Mouse (Mus musculus) c-Kit-negative CD71-positive TER-119-positive erythroid progenitor cells, embryonic 14.5 days (primary cell): ENCODE measurements around the gene Cd300lf.

ENCODE experiments used
- DNase-seq: peaks from one replicate; pipeline ENCODE4 v3.0.0-alpha.2; 2013; ENCODE audit warnings: low read depth, low spot score

Cd300lf gene

DNA sequence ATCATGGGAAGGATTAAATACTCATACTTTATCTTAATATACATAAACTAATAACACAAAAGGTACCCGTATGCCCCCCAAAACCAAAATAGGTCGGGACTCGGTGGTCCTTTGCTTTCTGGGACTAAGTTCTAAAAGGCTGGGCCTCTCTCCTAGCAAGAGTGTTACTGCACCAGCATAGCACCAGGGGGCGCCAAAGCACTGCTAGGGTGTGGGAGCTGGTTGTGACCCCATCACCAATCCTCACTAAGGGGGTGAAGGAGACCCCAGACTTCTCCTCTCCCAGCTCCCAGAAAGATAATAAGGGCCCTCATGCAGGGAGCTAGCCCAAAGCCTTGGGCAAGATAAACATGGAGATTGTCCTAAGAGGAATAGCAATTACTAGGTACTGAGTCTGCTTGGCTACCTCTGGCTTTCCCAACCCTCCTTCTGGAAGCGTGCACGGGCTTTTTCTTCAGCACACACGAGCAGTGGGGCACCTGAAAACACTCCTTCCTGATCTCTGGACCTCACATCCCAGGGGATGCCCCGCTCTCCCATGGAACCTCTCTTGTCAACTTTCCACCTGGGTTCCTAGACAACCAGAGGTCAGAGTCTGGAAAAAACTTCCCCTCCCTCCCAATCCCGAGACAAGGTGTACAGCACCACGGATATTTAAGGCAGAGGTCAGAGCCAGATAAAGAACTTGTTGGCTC, 27.2 kb upstream of the Cd300lf start:
- peak; percentile 57 for DNase-seq

DNA sequence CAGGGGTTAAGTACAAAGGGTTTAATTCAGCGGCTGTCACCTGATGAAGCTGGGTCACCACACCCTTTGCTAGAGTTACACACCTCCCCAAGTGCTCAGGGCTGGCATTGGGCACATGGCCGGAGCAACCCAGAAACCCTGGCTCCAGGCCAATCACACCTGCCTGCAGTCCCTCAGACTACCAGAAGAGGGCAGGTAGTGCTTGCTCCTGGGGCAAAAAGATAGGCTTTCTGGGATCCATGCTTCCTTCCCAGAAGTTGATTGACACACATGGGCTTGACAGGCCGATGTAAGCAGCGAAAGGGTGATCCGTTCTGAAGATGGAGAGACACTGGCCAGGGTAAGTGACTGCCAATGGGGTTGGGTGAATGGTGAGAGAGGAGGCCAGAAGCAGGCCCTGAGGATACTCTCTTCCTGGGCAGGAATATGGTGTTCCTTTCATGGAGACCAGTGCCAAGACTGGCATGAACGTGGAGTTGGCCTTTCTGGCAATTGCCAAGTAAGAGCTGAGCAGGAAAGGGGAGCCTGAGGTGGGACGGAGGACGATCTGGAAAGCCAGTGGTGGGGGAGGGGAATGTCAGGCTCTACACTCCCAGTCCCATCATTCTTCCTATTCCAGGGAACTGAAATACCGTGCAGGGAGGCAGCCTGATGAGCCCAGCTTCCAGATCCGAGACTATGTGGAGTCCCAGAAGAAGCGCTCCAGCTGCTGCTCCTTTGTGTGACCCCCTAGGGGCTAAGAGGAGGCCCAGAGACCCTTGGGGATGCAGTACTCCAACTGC, 26.4 kb upstream of the Cd300lf start:
- DNase-seq = peak; percentile 45

DNA sequence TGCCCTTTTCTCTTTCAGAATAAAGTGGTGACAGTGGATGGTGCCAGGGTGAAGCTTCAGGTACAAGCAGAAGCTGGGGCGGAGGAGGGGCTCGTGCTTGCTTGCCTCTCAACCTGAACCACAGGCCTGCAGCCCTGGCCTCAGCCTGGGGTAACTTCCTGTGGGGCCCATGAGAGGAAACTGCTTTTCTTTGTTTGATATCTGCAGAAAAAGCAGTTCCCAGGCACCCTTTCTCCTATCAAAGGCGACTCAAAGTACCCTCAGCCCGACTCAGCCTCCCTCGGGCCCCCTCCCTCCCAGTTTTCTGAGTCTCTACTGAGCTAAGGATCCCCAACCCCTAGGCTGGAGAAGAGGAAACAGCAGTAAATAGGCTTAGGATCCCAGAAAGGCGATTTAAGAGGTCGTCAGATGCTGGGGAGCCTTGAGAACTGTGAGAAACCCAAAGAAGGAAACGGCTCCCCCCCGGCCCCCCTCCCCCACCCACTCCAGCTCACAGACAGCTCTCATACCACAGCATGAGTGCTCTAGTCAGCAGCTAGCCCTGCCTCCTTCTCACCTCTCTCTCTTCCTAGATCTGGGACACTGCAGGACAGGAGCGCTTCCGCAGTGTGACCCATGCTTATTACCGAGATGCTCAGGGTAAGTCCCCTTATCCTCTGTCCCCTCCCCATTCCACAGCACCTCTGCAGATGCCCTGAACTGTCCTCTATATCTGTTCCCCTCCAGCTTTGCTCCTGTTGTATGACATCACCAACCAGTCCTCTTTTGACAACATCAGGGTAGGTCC, 24.3 kb upstream of the Cd300lf start:
- DNase-seq = no peak

DNA sequence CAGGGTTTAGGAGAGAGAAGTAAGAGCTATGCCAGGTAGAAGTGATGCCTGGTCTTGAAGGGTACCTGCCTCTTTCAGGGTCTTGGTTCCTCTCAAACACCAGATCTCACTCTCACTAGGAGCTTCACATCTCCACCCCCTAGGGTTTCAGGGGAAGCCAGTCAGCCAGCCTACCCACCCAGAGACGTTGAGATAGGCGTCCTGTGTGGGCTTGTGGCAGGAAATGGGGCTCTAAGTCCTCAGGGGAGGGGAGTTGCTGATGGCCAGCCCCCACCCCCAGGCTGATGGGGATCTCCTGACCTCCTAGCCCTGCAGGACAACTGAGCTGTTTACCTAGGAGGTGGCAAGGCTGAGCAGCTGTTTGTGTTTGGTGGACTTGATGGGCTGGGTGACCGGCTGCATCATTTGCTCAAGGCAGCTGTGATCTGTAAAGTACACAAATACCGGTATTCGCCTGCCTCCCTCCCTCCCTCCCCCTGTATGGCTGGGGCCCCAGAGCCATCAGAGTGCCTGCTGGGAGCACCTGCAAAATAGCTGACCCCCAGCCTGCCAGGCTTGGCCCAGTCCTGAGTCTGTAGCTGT, 21.4 kb upstream of the Cd300lf start:
- no peak for DNase-seq

DNA sequence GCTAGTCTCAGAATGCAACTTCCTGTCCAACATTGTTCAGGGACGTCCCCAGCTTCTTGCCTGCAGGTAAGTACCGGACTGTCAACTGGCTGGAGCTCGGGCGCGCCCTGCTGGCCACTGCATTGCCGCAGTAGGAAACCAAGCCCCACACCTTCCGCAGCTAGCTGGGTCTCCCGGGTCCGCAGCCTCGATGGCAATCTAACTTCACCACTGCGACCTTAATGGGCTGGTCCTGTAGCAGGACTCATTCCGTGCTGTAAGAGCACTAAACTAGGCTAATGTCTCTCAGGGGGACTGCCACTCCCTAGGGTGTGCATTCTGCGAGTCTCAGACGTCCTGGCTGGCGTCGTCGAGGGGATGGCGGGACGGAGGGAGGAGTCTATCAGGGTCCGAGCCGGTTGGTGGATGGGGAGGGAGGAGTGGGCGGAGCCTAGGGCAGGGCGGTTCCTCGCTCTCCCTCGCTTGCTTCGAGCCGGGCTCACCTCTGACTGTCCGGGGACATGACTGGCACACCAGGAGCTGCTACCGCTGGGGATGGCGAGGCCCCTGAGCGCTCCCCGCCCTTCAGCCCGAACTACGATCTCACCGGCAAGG, 20.0 kb upstream of the Cd300lf start:
- DNase-seq = peak; percentile 36

DNA sequence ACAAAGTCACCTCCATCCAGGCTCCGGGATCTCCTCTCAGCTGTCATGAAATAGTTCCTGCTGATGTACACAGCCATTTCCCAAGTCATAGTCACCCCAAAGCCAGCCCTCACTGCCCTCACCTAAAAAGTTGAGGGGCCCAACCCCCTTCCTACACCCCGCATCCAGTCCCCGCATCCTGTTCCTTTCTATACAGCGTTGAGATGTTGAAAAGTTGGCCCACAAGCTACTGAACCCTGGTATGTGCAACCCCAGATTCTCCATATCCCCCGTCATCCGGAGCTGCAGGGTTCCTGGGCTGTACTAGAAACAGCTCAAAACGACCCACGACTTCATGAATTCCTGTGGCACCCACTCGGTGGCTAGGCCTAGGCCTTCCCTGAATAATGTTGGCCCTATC, 19.3 kb upstream of the Cd300lf start:
- DNase-seq = no peak

DNA sequence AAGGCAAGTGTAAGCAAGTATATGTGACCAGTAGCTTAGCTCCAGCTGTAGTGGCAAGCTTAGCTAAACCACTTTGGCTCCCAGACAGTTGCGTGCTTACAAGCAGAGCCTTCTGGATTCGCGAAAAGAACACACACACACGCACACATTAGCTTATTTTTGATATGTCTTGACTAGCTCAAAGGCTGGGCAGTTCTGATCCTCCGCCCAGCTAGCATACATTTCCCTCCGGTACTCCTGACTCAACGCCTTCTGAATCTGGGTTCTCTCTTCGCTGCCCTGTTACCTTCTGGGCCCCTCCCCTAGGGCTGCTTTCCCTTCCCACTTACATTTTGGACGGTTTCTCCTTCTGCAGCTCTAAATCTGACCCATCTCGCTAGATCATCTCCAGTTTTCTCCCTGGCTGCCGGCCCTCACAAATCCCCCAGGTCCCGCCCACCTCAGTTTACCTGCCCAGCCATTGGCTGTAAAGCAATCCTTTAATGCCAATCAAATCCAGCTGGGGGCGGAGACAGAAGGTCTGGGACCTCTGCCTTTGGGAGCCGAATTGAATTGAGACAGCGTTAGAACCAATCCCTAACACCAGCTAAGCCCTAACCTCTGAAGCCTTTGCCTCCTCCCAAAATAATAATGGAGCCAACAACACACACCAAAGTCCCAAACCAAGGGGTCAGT, 18.1 kb upstream of the Cd300lf start:
- DNase-seq = no peak

DNA sequence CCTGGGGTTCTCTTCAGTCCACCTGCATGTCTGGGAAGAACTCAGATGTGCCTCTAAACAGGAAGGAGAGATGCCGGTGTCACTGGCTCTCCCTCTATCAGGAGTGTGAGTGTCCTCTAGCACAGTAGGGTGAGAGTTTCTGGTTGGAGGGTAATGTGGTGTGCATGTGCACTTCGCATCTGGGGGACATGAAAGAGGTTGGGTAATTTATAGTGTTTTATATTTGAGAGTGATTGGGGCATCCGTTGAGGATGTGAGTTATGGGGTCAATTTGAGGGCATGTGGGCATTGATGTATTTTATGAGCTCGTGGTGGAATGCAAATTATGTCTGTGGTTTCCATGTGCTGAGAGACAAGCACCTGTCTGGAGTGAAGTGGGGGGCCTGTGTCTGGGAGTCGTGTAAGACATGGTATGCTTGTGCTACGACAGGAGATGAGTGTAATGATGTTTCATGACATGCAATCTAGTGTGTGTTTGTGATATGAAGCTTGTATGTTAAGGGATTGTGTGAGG, 17.0 kb upstream of the Cd300lf start:
- no peak for DNase-seq

DNA sequence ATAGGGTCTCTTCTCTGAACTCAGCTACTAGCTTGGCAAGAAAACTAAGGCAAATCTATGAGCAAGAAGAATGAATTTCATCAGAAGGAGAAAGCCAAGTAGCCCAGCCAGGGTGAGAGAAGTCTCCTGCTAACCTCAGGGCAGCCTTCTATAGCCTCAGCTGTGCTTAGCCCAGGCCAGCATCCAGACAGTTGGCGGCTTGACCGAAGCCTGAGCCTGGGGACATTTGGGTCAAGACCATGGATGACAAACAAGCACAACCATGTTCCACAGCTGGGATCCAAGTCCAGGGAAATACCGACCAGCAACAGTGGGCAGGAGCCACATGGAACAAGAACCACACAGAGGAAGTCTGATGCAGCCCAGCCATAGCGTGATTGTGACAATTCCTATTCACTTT, 14.0 kb upstream of the Cd300lf start:
- DNase-seq = no peak

DNA sequence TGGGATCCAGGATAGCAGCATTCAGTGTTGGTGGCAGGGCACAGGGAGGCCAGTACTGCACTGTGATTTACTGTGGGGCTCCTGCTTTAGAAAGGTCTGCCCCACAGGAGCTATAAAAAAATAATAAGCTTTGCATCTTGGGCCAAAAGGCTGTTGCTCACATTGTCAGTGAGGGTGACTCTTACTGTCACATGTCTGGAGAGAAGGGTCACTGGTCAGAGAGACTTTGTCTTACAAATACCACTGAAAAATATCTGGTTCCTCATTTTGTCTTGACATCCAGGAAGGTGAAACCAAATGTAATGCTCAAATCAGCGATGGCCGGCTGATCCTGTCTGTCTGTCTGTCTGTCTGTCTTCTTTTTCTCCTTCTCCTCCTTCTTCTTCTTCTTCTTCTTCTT, 8.2 kb upstream of the Cd300lf start:
- DNase-seq = no peak

DNA sequence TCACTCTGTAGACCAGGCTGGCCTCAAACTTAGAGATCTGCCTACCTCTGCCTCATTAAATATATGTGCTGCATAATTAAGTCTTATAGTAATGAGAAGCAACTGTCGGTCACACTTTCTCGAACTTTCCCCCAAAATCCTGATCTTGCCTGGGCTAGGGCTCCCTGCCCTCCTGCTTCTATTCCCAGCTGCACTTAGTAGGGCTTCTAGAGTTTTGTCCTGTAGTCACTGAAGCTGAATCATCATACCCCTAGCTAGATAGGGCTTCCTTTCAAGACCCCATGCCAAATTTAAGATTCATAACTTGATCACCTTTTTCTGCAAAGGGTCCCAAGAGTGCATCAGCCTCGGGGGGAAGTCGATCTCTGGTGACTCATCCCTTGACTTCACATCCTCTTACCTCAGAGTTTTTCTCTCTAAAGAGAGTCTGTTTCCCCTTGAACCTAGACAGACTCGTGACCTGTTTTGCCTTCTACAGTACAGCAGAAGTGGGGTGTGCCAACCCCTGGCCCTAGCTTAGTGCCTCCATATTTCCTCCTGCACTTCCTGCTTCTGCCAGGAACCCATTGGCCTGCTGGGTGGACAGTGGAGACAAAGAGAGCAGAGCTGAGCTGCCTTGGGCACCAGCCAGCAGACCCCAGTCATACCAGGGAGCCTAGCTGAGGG, 4.9 kb upstream of the Cd300lf start:
- DNase-seq = no peak

DNA sequence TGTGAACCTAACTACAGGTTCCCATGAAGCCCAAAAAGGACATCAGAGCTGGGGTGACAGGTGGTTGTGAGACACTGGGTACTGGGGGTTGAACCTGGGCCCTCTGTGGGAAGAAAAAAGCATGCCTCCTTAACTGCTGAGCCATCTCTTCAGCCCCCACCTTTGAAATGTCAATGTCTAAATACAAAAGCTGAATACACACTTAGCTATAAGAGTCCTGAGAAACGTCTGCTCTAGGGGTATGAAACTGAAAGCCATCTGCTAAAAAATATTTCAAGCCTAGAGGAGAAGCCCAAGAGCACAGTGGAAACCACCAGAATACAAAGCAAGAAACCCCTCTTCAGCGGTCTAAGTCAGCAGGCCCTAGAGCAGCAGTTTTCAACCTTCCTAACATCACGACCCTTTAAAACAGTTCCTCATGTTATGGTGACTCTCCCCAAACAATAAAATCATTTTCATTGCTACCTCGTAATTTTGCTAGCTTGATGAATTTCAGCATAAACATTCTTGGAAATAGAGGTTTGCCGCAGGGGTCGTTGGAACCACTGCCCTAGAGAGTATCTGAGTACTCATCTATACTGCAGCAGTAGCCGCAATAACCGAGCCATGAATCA, 1.9 kb downstream of the Cd300lf start:
- DNase-seq = no peak

DNA sequence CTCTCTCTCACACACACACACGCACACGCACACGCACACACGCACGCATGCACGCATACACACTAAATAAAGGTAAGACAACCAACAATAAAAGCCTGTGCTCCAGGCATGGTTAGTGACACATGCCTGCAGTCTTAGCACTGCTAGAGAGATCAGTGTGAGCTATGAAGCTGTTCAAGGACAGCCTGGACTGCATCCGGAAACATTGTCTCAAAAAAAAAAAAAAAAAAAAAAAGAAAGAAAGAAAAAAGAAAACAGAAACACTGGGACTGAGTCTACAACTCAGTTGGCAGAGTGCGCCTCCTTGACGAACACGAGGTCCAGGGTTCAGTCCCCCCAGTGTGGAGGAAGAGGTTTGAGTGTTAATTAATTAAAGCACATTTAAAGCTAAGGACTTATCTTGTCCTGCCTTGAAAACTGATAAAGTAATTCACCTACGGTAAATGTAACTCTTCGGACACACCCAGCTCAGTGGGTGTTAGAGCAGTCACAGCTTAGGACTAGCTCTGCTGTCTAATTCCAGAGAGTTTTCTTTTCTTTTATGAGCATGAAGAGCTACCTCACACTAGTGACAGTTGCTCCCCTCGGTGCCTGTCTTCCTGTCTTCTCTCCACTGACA, 4.2 kb downstream of the Cd300lf start:
- DNase-seq = no peak

DNA sequence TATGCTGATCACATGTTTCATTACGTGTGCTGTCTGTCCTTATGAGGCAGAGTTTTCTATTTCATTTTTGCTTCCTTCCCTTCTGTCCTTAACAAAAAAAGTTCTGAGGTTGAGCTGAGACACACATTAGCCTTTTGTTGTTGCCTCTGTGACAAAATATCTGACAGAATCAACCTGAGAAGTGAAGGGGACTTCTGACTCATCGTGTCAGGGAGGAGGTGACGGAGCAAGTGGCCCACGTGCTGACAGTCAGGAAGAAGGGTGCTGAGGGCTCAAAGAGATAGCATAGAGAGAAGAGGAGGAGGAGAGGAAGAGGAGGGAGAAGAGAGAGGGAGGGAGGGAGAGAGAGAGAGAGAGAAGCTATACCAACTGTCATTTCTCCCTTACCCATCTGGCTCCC, 5.3 kb downstream of the Cd300lf start:
- DNase-seq = no peak

DNA sequence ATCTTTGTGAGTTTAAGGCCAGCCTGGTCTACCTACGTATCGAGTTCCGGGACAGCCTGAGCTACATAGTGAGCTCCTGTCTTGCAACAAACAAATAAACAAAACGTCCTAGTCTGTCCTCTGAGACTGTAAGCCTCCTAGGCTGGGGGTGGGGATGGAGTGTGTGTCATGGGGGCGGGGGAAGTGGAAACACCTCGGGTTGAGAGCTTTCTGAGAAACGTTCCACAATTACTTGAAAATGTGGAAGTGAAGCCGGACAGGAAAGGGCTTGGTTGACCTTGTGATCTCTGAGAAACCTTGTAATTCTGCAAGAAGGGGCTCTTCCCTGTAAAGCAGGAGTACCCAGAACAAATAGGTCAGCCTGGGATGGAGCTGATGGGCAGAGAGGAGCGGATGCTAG, 14.4 kb downstream of the Cd300lf start:
- no peak for DNase-seq

DNA sequence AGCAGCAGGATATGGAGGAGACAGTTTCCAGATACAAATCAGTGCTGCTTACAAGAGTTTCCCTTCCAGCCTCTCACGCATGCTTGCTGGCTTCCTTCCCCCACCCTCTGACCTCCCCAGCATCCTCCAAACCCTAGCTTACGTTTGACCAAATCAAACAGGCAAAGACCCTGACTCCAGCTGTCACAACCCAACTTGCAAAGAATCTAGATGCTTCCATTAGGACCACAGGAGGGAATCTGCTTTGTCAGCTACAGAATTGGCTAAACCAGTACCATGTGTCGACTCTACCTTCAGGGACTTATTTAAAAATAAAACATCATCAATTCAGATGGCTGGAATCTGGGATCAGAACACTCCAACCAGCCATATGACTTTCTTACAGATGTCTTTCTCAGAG, 21.6 kb downstream of the Cd300lf start:
- DNase-seq = no peak

DNA sequence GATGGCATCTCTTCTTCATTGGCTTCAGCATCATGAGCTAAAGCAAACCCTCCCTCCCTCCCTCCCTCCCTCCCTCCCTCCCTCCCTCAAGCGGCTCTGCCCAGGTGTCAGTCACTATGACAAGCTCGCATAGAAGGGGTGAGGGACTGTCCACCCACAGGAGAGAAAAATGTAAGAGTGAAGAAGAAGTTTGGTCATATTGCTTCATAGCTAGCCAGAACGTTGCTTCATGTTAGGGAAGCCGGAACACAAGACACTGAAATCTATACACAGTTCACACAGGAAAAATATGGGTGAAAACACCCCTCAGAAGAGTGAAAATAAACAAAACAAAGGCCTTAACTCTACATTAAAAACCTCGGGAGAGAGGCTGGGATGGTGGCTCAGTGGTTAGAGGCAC, 23.5 kb downstream of the Cd300lf start:
- no peak for DNase-seq

DNA sequence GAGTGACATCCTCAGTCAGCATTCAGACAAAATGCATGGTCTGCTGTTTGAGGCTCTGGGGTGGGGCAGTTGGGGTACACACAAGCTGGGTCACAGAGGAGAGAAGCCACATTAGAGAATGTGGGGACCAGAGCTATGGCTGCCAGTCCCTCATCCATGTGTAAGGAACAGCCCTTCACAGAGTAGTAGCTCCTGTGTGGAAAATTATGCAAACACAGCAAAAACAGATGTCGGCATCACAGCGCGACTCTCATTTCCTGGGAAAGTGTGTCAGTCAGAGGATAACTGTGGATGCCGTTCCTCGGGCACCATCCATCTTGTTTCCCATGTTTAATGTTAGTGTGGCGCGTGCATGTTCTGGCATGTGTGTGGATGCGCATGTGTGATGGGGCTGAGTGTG, 25.6 kb downstream of the Cd300lf start:
- no peak for DNase-seq

DNA sequence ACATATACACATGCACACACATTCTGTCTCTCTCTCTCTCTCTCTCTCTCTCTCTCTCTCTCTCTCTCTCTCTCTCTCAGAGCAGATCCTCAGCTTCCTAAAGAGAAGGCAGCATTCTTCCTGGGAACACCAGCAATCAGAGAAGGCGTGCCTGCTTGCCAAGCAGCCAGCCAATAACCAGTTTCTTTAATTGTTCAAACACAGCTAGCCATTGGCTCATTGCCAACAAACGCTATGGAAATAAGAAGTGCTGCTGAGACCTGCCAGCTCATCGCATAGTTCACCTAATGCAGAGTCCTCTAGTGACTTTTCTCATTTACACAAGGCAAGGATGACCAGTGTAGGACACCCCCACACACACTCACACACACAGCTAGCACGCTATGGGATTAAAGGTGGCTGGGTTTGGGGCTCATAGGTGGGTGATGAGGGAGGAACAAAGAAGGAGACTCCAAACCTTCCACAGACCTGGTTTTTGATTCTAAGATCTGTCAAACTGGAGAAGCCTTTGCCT, 26.3 kb downstream of the Cd300lf start:
- DNase-seq = no peak
